Mouse (Mus musculus) heart, embryonic 15.5 days (tissue): ENCODE data around the gene Hist1h2bh. TPM values are rescaled to one million over a fixed set of nuclear protein-coding genes. Genes with fewer than 3 reads are reported as not detected.
A peak's percentile ranks its signal among the peaks of the same experiment; 100 is the strongest.
"Not testable (repeated sequence)": the region's sequence is repeated elsewhere in the genome, so short reads cannot be mapped to it uniquely, and the experiment has no call there.

ENCODE experiments used
- ATAC-seq: fragments of 200-750 bp; cut with Nextera tagmentation; replicated peaks from 2 replicates; pipeline ENCODE4 v1.8.0; 2017; ENCODE audit warnings: low read depth, moderate TSS enrichment; ENCODE audit not compliant: insufficient number of reproducible peaks, insufficient read depth, low FRiP score
- H3K27ac ChIP-seq: fragments of 300-500 bp; sonication (generic); 2 replicates; pipeline ENCODE4 v1.5.1; 2015; ENCODE audit warnings: mild to moderate bottlenecking, inconsistent platforms
- H3K27me3 ChIP-seq: fragments of 300-500 bp; sonication (generic); 2 replicates; pipeline ENCODE4 v1.6.1; 2015; ENCODE audit warnings: inconsistent platforms
- H3K36me3 ChIP-seq: fragments of 300-500 bp; sonication (generic); 2 replicates; pipeline ENCODE4 v1.6.1; 2015; ENCODE audit warnings: mild to moderate bottlenecking, inconsistent platforms
- H3K4me1 ChIP-seq: fragments of 300-500 bp; sonication (generic); replicated peaks from 2 replicates; pipeline ENCODE4 v1.6.1; 2015; ENCODE audit warnings: inconsistent platforms
- H3K4me2 ChIP-seq: fragments of 300-500 bp; sonication (generic); 2 replicates; pipeline ENCODE4 v1.6.1; 2015; ENCODE audit warnings: inconsistent platforms, mild to moderate bottlenecking, moderate library complexity
- H3K4me3 ChIP-seq: fragments of 300-500 bp; sonication (generic); 2 replicates; pipeline ENCODE4 v1.5.1; 2015; ENCODE audit warnings: mild to moderate bottlenecking, inconsistent platforms
- H3K9ac ChIP-seq: fragments of 300-500 bp; sonication (generic); 2 replicates; pipeline ENCODE4 v1.6.1; 2015; ENCODE audit warnings: mild to moderate bottlenecking, inconsistent platforms
- H3K9me3 ChIP-seq: fragments of 300-500 bp; sonication (generic); replicated peaks from 2 replicates; pipeline ENCODE4 v1.6.1; 2016; ENCODE audit warnings: inconsistent platforms
- WGBS: fragments of 180-500 bp; shearing (Covaris S2); methylation state at CpG from one replicate; pipeline ENCODE4 v1.1.7; 2015; ENCODE audit warnings: mixed read lengths; 5-methylcytosine and 5-hydroxymethylcytosine counted together
- polyA plus RNA-seq: library from polyadenylated mRNA; unstranded; fragments of >200 nt; fragmentation: Nextera tagmentation; extraction: Ambion mirVana; gene quantifications from 2 replicates; pipeline ENCODE4 v1.2.1, GENCODE M21; 2015

The Hist1h2bh gene
- polyA plus RNA-seq, 1 experiment from 2014 or later = 0.74 TPM

GRCm38 (mm10) chr13:23560699-23561098, 17.5 kb upstream of the Hist1h2bh start:
- H3K27ac ChIP-seq, H3K4me1 ChIP-seq, ATAC-seq, H3K9me3 ChIP-seq, H3K36me3 ChIP-seq, H3K27me3 ChIP-seq, H3K4me3 ChIP-seq: not testable (repeated sequence)
- WGBS = 40% methylated on average over 2 of the region's 2 CpGs
- Histone ChIP-seq H3K9ac (peak overlapping the region; percentile 14; the same call in 1 of the 2 replicates), H3K4me2 (peak overlapping the region; percentile 32; the same call in 1 of the 2 replicates)

GRCm38 (mm10) chr13:23556906-23557305, 13.7 kb upstream of the Hist1h2bh start:
- peak overlapping the region; percentile 95; the same call in 1 of the 2 replicates for H3K4me2 ChIP-seq

GRCm38 (mm10) chr13:23555839-23556416, 12.7 kb upstream of the Hist1h2bh start:
- WGBS = under 1% methylated on average over 18 of the region's 18 CpGs
- no peaks in the 10 kb centered on the region for H3K27me3 ChIP-seq
- peak; percentile 75 for ATAC-seq
- peak overlapping the region; percentile 59 for H3K4me3 ChIP-seq
- H3K4me1 ChIP-seq = peaks cover 18% of the 10 kb centered on the region
- no peaks in the 10 kb centered on the region for H3K9me3 ChIP-seq
- no peaks in the 10 kb centered on the region for H3K36me3 ChIP-seq
- peak overlapping the region; percentile 97 for H3K27ac ChIP-seq
- H3K9ac ChIP-seq = peak overlapping the region; percentile 86
- H3K4me2 ChIP-seq = peak overlapping the region; percentile 95

More at GRCm38 (mm10) chr13:23556906-23557305, 13.7 kb upstream of the Hist1h2bh start:
- H3K4me1 ChIP-seq = peaks cover 16% of the 10 kb centered on the region
- H3K36me3 ChIP-seq = no peaks in the 10 kb centered on the region
- ATAC-seq = no peak
- no peak overlapping the region for H3K9ac ChIP-seq
- H3K27ac ChIP-seq = peak overlapping the region; percentile 97; the same call in 1 of the 2 replicates
- H3K4me3 ChIP-seq = 0 out of 2 replicates have a peak overlapping the region, but pooled peaks have one; percentile 4
- no peaks in the 10 kb centered on the region for H3K27me3 ChIP-seq
- H3K9me3 ChIP-seq = no peaks in the 10 kb centered on the region
- 73% methylated on average over 3 of the region's 3 CpGs for WGBS

GRCm38 (mm10) chr13:23554925-23555838, 12.0 kb upstream of the Hist1h2bh start:
- H3K4me1 ChIP-seq = peaks cover 21% of the 10 kb centered on the region
- H3K4me2 ChIP-seq = peak overlapping the region; percentile 95
- H3K4me3 ChIP-seq = peak overlapping the region; percentile 59
- peak overlapping the region; percentile 86 for H3K9ac ChIP-seq
- no peaks in the 10 kb centered on the region for H3K27me3 ChIP-seq
- H3K9me3 ChIP-seq = no peaks in the 10 kb centered on the region
- under 1% methylated on average over 54 of the region's 54 CpGs for WGBS
- peak; percentile 86 for ATAC-seq
- H3K36me3 ChIP-seq = no peaks in the 10 kb centered on the region
- H3K27ac ChIP-seq = peak overlapping the region; percentile 97

- H3K9ac ChIP-seq = peak overlapping the region; percentile 86; the same call in 1 of the 2 replicates
- peak overlapping the region; percentile 95 for H3K4me2 ChIP-seq
- no peak for ATAC-seq
- no peaks in the 10 kb centered on the region for H3K27me3 ChIP-seq
- peaks cover 21% of the 10 kb centered on the region for H3K4me1 ChIP-seq
- no peaks in the 10 kb centered on the region for H3K9me3 ChIP-seq
- peak overlapping the region; percentile 97 for H3K27ac ChIP-seq
- 15% methylated on average over 9 of the region's 9 CpGs for WGBS
- peak overlapping the region; percentile 59 for H3K4me3 ChIP-seq
- H3K36me3 ChIP-seq = no peaks in the 10 kb centered on the region
Observed at GRCm38 (mm10) chr13:23554393-23554792, 11.2 kb upstream of the Hist1h2bh start.

GRCm38 (mm10) chr13:23552962-23553361, 9.8 kb upstream of the Hist1h2bh start, which contains the start of gene Hist1h1d:
Gene Hist1h1d, plus strand, starts transcription at chr13:23553262.
- H3K4me1 ChIP-seq = peaks cover 21% of the 10 kb centered on the region
- peak within 1 kb of the TSS; percentile 95 for H3K4me2 ChIP-seq
- no peaks in the 10 kb centered on the region for H3K9me3 ChIP-seq
- H3K9ac ChIP-seq = 0 out of 2 replicates have a peak within 1 kb of the TSS, but pooled peaks have one; percentile 86
- no peaks in the 10 kb centered on the region for H3K27me3 ChIP-seq
- H3K36me3 ChIP-seq = no peaks in the 10 kb centered on the region
- H3K27ac ChIP-seq = peak within 1 kb of the TSS; percentile 97
- no peak within 1 kb of the TSS for H3K4me3 ChIP-seq
- no peak for ATAC-seq

GRCm38 (mm10) chr13:23551931-23552914, 9.0 kb upstream of the Hist1h2bh start:
- Histone ChIP-seq H3K36me3 (no peaks in the 10 kb centered on the region), H3K4me2 (peak overlapping the region; percentile 75), H3K9me3 (no peaks in the 10 kb centered on the region), H3K27ac (peak overlapping the region; percentile 91), H3K27me3 (no peaks in the 10 kb centered on the region), H3K9ac (no peak overlapping the region), H3K4me1 (peaks cover 21% of the 10 kb centered on the region), H3K4me3 (peak overlapping the region; percentile 53)
- 44% methylated on average over 8 of the region's 8 CpGs for WGBS
- no peak for ATAC-seq

GRCm38 (mm10) chr13:23551146-23551834, 8.1 kb upstream of the Hist1h2bh start, which contains the start of gene Hist1h4f:
Gene Hist1h4f, minus strand, starts transcription at chr13:23551648.
- H3K4me3 ChIP-seq = peak within 1 kb of the TSS; percentile 53
- H3K36me3 ChIP-seq, H3K27me3 ChIP-seq, H3K9me3 ChIP-seq: not testable (repeated sequence)
- WGBS = under 1% methylated on average over 47 of the region's 47 CpGs
- peak within 1 kb of the TSS; percentile 57 for H3K9ac ChIP-seq
- peaks cover 18% of the 10 kb centered on the region for H3K4me1 ChIP-seq
- peak; percentile 84 for ATAC-seq
- peak within 1 kb of the TSS; percentile 91 for H3K27ac ChIP-seq
- peak within 1 kb of the TSS; percentile 75 for H3K4me2 ChIP-seq

GRCm38 (mm10) chr13:23550761-23551145, 7.6 kb upstream of the Hist1h2bh start:
- Histone ChIP-seq H3K4me2 (peak overlapping the region; percentile 75), H3K27me3 (no peaks in the 10 kb centered on the region), H3K4me3 (peak overlapping the region; percentile 53), H3K9me3 (no peaks in the 10 kb centered on the region), H3K4me1 (peaks cover 18% of the 10 kb centered on the region), H3K9ac (peak overlapping the region; percentile 57), H3K27ac (peak overlapping the region; percentile 91), H3K36me3 (no peaks in the 10 kb centered on the region)
- WGBS = 6% methylated on average over 3 of the region's 3 CpGs
- no peak for ATAC-seq

GRCm38 (mm10) chr13:23546694-23547093, 3.5 kb upstream of the Hist1h2bh start:
- Histone ChIP-seq H3K4me2 (no peak overlapping the region), H3K27me3 (no peaks in the 10 kb centered on the region), H3K9me3 (no peaks in the 10 kb centered on the region), H3K36me3 (no peaks in the 10 kb centered on the region), H3K4me1 (peaks cover 13% of the 10 kb centered on the region), H3K9ac (no peak overlapping the region), H3K4me3 (no peak overlapping the region), H3K27ac (no peak overlapping the region)
- no peak for ATAC-seq
- 61% methylated on average over 5 of the region's 5 CpGs for WGBS
